ENCODE assay signal across 13 mouse cellular contexts in genomic region chr10:25257466-25257865, GRCm38 (mm10).
"Had no signal": no experiment of that assay in that cellular context is flagged by ENCODE, and none has a peak within 500 bp of the region (broad histone marks: within the 10 kb centered on the region; RNA-seq: fewer than 3 reads in every experiment).

No protein-coding gene starts in this region.

- H3K9me3 ChIP-seq: intestine, embryonic 15.5 days; limb, embryonic 10.5 days; liver, embryonic 15.5 days; midbrain, embryonic 12.5 days had no signal

- H3K4me2 ChIP-seq: intestine, embryonic 15.5 days; liver, embryonic 11.5 days; liver, embryonic 15.5 days; midbrain, embryonic 12.5 days had no signal

- H3K27me3 ChIP-seq: intestine, embryonic 15.5 days; liver, embryonic 15.5 days; megakaryocyte, embryonic 14.5 days; midbrain, embryonic 12.5 days had no signal

- H3K4me1 ChIP-seq: intestine, embryonic 15.5 days; limb, embryonic 10.5 days; midbrain, embryonic 12.5 days had no signal

- ATAC-seq: intestine, embryonic 15.5 days; lung, postnatal 0 days had no signal

- H3K4me3 ChIP-seq: intestine, embryonic 15.5 days; left cerebral cortex, adult 2 months; limb, embryonic 10.5 days; liver, embryonic 15.5 days; megakaryocyte, embryonic 14.5 days; midbrain, embryonic 12.5 days had no signal

- DNase-seq: lung, adult 2 months; right cerebral cortex, adult 18-20 months; right cerebral cortex, postnatal 25 days; thymus, postnatal 36 days had no signal

- H3K36me3 ChIP-seq: intestine, embryonic 15.5 days; midbrain, embryonic 12.5 days had no signal

- H3K27ac ChIP-seq: intestine, embryonic 15.5 days; left cerebral cortex, adult 2 months; limb, embryonic 10.5 days; liver, embryonic 15.5 days; macrophage; midbrain, embryonic 12.5 days had no signal

- H3K9ac ChIP-seq: intestine, embryonic 15.5 days; liver, embryonic 15.5 days; midbrain, embryonic 12.5 days had no signal
